Mouse (Mus musculus): Measurements from ENCODE around the gene Nfu1. TPM values are rescaled to one million over a fixed set of nuclear protein-coding genes. Genes with fewer than 3 reads are reported as not detected.

Nfu1 gene
- total and polyA plus RNA-seq, 3 experiments = 111 to 123 TPM; not detected in 1

DNA sequence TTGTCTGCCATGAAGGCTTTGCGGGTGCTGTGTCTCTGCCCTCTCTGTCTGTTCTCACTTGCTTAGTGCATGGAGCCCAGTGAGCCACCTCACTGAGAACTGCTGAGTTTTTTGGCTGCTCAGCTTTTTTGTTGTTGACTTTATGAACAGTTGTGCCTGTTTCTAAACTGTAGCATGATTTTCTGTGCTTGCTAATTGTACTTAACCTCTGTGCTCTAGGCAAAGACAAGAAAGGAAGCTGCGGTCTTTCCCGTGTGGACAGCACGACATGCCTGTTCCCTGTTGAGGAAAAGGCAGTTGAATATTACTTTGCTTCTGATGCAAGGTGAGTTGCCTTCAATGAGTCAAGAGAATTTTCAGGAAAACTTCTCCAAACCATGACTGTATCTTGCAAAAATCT lies 54.5 kb downstream of the Nfu1 start:
- Histone ChIP-seq H3K27me3 (ENCODE audit: control insufficient read depth in 1 of 2, insufficient read depth in 2 of 2, low read length in 2 of 2) (no peaks in the 10 kb centered on the region), H3K79me2 (ENCODE audit: control insufficient read depth, insufficient read depth, low read length, poor library complexity) (no peaks in the 10 kb centered on the region), H3K4me3 (ENCODE audit: control insufficient read depth in 1 of 2, insufficient read depth in 1 of 2, low read depth in 2 of 2, low read length in 2 of 2) (no peak overlapping the region), H3K27ac (ENCODE audit: control insufficient read depth, low read depth, low read length) (no peak overlapping the region), H3K36me3 (ENCODE audit: control insufficient read depth in 1 of 2, insufficient read depth in 2 of 2, low read length in 2 of 2) (peaks cover 9 to 51% of the 10 kb centered on the region in 2 experiments), H3K9ac (ENCODE audit: control insufficient read depth, low read depth, low read length, poor library complexity, severe bottlenecking) (no peak overlapping the region), H3K4me1 (ENCODE audit: control insufficient read depth in 1 of 2, insufficient read depth in 2 of 2, low read length in 2 of 2) (peaks cover 0 to 7% of the 10 kb centered on the region in 2 experiments; a peak in 2 of 4 replicates), H3K9me3 (replicated peaks; ENCODE audit: insufficient read depth, low read length) (no peaks in the 10 kb centered on the region)
- no peak for DNase-seq (ENCODE audit: low read depth, low spot score)
- no peak for TF ChIP-seq NELFE (IDR thresholded peaks at IDR 0.05; ENCODE audit: low read depth, low read length)
- TF ChIP-seq POLR2A (IDR thresholded peaks at IDR 0.05; ENCODE audit: control insufficient read depth in 1 of 2, insufficient read depth in 1 of 2, low read depth in 1 of 2, low read length in 2 of 2, poor library complexity in 1 of 2) = no peak
- TF ChIP-seq CTCF (IDR thresholded peaks at IDR 0.05 in 2 of 3, conservative IDR thresholded peaks at IDR 0.05 in 1 of 3; ENCODE audit: control insufficient read depth in 1 of 3, insufficient read depth in 1 of 3, low read depth in 2 of 3, low read length in 3 of 3, poor library complexity in 1 of 3, severe bottlenecking in 1 of 3) = no peak
- no peak for TF ChIP-seq ZKSCAN1 (IDR thresholded peaks at IDR 0.05; ENCODE audit: low read depth, low read length)
- no peak for TF ChIP-seq MAX (IDR thresholded peaks at IDR 0.05; ENCODE audit: low read length)
- no peak for TF ChIP-seq MEF2A (IDR thresholded peaks at IDR 0.05; ENCODE audit: extremely low read depth, insufficient replicate concordance, low read depth, low read length, poor library complexity, severe bottlenecking)

DNA sequence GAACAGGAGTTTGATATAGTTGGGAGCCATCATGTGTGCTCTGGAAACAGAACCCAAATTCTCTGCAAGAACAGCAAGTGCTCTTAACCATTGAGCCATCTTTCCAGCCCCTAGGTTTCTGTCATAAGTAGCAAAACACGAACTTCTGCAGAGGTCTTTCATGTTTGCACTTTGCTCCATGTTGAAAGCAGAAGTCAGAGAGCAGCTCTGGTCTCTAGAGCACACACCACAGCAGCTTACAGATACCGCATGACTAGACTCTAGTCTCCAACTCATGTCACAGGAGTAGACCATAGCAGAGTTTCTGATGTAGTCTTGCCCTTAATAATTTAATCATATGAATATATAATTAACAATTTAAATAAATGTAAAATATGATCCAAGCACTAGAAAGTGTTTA lies 59.2 kb downstream of the Nfu1 start:
- H3K79me2 ChIP-seq (ENCODE audit: control insufficient read depth, insufficient read depth, low read length, poor library complexity) = no peaks in the 10 kb centered on the region
- DNase-seq (ENCODE audit: low read depth, low spot score) = peak; percentile 40
- TF ChIP-seq ETS1 (IDR thresholded peaks at IDR 0.05; ENCODE audit: low read depth, low read length) (0 out of 2 replicates have a peak, but pooled peaks have one; percentile 26), USF2 (IDR thresholded peaks at IDR 0.05; ENCODE audit: borderline replicate concordance in 1 of 2, insufficient read depth in 1 of 2, low read depth in 1 of 2, low read length in 2 of 2) (no peak)
- peaks cover 17 to 21% of the 10 kb centered on the region in 2 experiments for H3K4me1 ChIP-seq (ENCODE audit: control insufficient read depth in 1 of 2, insufficient read depth in 2 of 2, low read length in 2 of 2)
- H3K36me3 ChIP-seq (ENCODE audit: control insufficient read depth in 1 of 2, insufficient read depth in 2 of 2, low read length in 2 of 2) = peaks cover 33 to 46% of the 10 kb centered on the region in 2 experiments
- H3K9ac ChIP-seq (ENCODE audit: control insufficient read depth, low read depth, low read length, poor library complexity, severe bottlenecking) = no peak overlapping the region
- H3K27me3 ChIP-seq (ENCODE audit: control insufficient read depth in 1 of 2, insufficient read depth in 2 of 2, low read length in 2 of 2) = no peaks in the 10 kb centered on the region
- no peaks in the 10 kb centered on the region for H3K9me3 ChIP-seq (replicated peaks; ENCODE audit: insufficient read depth, low read length)
- 0 out of 2 replicates have a peak overlapping the region, but pooled peaks have one; percentile 8 for H3K27ac ChIP-seq (ENCODE audit: control insufficient read depth, low read depth, low read length)
- H3K4me3 ChIP-seq (ENCODE audit: control insufficient read depth in 1 of 2, insufficient read depth in 1 of 2, low read depth in 2 of 2, low read length in 2 of 2) = no peak overlapping the region

GRCm38 (mm10) chr6:87069195-87069900 lies 60.3 kb downstream of the Nfu1 start:
- Histone ChIP-seq H3K4me1 (ENCODE audit: control insufficient read depth in 1 of 2, insufficient read depth in 2 of 2, low read length in 2 of 2) (peaks cover 23 to 29% of the 10 kb centered on the region in 2 experiments), H3K9me3 (replicated peaks; ENCODE audit: insufficient read depth, low read length) (no peaks in the 10 kb centered on the region), H3K27ac (ENCODE audit: control insufficient read depth, low read depth, low read length) (no peak overlapping the region), H3K36me3 (ENCODE audit: control insufficient read depth in 1 of 2, insufficient read depth in 2 of 2, low read length in 2 of 2) (peaks cover 40 to 48% of the 10 kb centered on the region in 2 experiments), H3K79me2 (ENCODE audit: control insufficient read depth, insufficient read depth, low read length, poor library complexity) (no peaks in the 10 kb centered on the region; the same call in 1 of the 2 replicates), H3K27me3 (ENCODE audit: control insufficient read depth in 1 of 2, insufficient read depth in 2 of 2, low read length in 2 of 2) (no peaks in the 10 kb centered on the region), H3K9ac (ENCODE audit: control insufficient read depth, low read depth, low read length, poor library complexity, severe bottlenecking) (no peak overlapping the region), H3K4me3 (ENCODE audit: control insufficient read depth in 1 of 2, insufficient read depth in 1 of 2, low read depth in 2 of 2, low read length in 2 of 2) (no peak overlapping the region)
- DNase-seq (ENCODE audit: low read depth, low spot score) = no peak
- TF ChIP-seq POLR2A (IDR thresholded peaks at IDR 0.05; ENCODE audit: control insufficient read depth in 1 of 2, insufficient read depth in 1 of 2, low read depth in 1 of 2, low read length in 2 of 2, poor library complexity in 1 of 2) (no peak), USF1 (IDR thresholded peaks at IDR 0.05; ENCODE audit: low read depth, low read length) (no peak), RAD21 (IDR thresholded peaks at IDR 0.05; ENCODE audit: low read depth, low read length) (no peak), ELF1 (IDR thresholded peaks at IDR 0.05; ENCODE audit: low read depth, low read length) (no peak), EP300 (IDR thresholded peaks at IDR 0.05; ENCODE audit: low read depth in 1 of 2, low read length in 2 of 2) (no peak), E2F4 (IDR thresholded peaks at IDR 0.05; ENCODE audit: borderline replicate concordance, low read depth, low read length) (no peak), GATA1 (IDR thresholded peaks at IDR 0.05; ENCODE audit: low read depth, low read length) (no peak), TCF12 (IDR thresholded peaks at IDR 0.05; ENCODE audit: low read depth, low read length) (no peak), MAZ (IDR thresholded peaks at IDR 0.05; ENCODE audit: low read depth, low read length) (no peak), TAL1 (IDR thresholded peaks at IDR 0.05; ENCODE audit: low read length) (no peak), TBP (IDR thresholded peaks at IDR 0.05; ENCODE audit: low read depth, low read length) (no peak), ZMIZ1 (IDR thresholded peaks at IDR 0.05; ENCODE audit: low read depth, low read length) (no peak), GABPA (IDR thresholded peaks at IDR 0.05; ENCODE audit: low read depth, low read length) (no peak), NELFE (IDR thresholded peaks at IDR 0.05; ENCODE audit: low read depth, low read length) (no peak), ZC3H11A (IDR thresholded peaks at IDR 0.05; ENCODE audit: low read depth, low read length) (no peak), MEF2A (IDR thresholded peaks at IDR 0.05; ENCODE audit: extremely low read depth, insufficient replicate concordance, low read depth, low read length, poor library complexity, severe bottlenecking) (no peak), HCFC1 (IDR thresholded peaks at IDR 0.05; ENCODE audit: low read depth, low read length) (no peak), ETS1 (IDR thresholded peaks at IDR 0.05; ENCODE audit: low read depth, low read length) (no peak), MYC (IDR thresholded peaks at IDR 0.05; ENCODE audit: low read depth, low read length) (no peak)

Data from MEL (cell line).